Mouse (Mus musculus): ENCODE measurements at regions not wholly inside any gene's neighbourhood (a gene's known extent, or its start where the extent isn't known, plus 50 kb on each side); places are given as distances from the start of the nearest gene placed in this dataset.
A peak's percentile ranks its signal among the peaks of the same experiment; 100 is the strongest.

- 0 out of 2 replicates have a peak overlapping the region, but pooled peaks have one; percentile 54 for H3K4me2 ChIP-seq (replicated peaks; ENCODE audit: low read depth)
- H3K4me3 ChIP-seq (ENCODE audit: low read depth, low read length) = no peak overlapping the region
- H3K4me1 ChIP-seq (replicated peaks; ENCODE audit: control insufficient read depth, insufficient read depth, low read length) = 0 out of 2 replicates have a peak, but pooled peaks cover 13% of the 10 kb centered on the region
- ATAC-seq = no peak
- H3K9me3 ChIP-seq (ENCODE audit: control insufficient read depth) = no peaks in the 10 kb centered on the region
- no peak overlapping the region for H3K27ac ChIP-seq (ENCODE audit: low read depth, low read length)
- 40% methylated on average over 8 of the region's 8 CpGs for WGBS
- no peak overlapping the region for H3K9ac ChIP-seq (ENCODE audit: low read depth, low read length)
- H3K27me3 ChIP-seq (replicated peaks; ENCODE audit: control insufficient read depth, insufficient read depth, low read length) = no peaks in the 10 kb centered on the region
- H3K36me3 ChIP-seq (ENCODE audit: control insufficient read depth, insufficient read depth) = no peaks in the 10 kb centered on the region
- TF ChIP-seq CTCF (IDR thresholded peaks at IDR 0.05; ENCODE audit: low read depth) = no peak
Measured at GRCm38 (mm10) chr10:111574812-111575211, 68.7 kb downstream of the Phlda1 start.

DNA sequence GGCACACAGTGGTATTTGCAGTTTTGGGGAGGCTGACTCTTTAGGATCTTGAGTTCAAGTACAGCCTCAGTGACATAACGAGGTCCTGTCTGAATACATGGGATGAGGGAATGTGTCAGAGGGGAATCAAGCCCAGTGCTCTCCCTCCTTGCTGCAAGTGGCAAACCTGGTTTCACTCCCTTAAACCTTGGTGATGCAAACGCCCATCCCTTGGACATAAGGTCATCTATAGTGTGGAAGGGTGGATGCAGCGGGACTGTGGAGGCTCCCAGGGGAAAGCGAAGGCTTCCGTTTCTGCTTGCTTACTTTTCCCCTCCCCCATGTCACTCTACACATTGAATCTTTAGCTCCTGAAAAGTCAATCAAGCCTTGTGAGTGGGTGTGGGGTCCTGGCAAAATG, 69.2 kb downstream of the Phlda1 start:
- 45% methylated on average over 5 of the region's 5 CpGs for WGBS
- Histone ChIP-seq H3K9ac (ENCODE audit: low read depth, low read length) (no peak overlapping the region), H3K27ac (ENCODE audit: low read depth, low read length) (peak overlapping the region; percentile 84), H3K27me3 (replicated peaks; ENCODE audit: control insufficient read depth, insufficient read depth, low read length) (no peaks in the 10 kb centered on the region), H3K4me1 (replicated peaks; ENCODE audit: control insufficient read depth, insufficient read depth, low read length) (0 out of 2 replicates have a peak, but pooled peaks cover 14% of the 10 kb centered on the region), H3K36me3 (ENCODE audit: control insufficient read depth, insufficient read depth) (no peaks in the 10 kb centered on the region), H3K4me2 (replicated peaks; ENCODE audit: low read depth) (peak overlapping the region; percentile 54), H3K9me3 (ENCODE audit: control insufficient read depth) (no peaks in the 10 kb centered on the region), H3K4me3 (ENCODE audit: low read depth, low read length) (no peak overlapping the region)
- ATAC-seq = no peak
- TF ChIP-seq CTCF (IDR thresholded peaks at IDR 0.05; ENCODE audit: low read depth) = no peak

GRCm38 (mm10) chr10:111575926-111576325, 69.8 kb downstream of the Phlda1 start:
- H3K27me3 ChIP-seq (replicated peaks; ENCODE audit: control insufficient read depth, insufficient read depth, low read length) = no peaks in the 10 kb centered on the region
- no peaks in the 10 kb centered on the region for H3K36me3 ChIP-seq (ENCODE audit: control insufficient read depth, insufficient read depth)
- H3K9me3 ChIP-seq (ENCODE audit: control insufficient read depth) = no peaks in the 10 kb centered on the region
- H3K9ac ChIP-seq (ENCODE audit: low read depth, low read length) = no peak overlapping the region
- peak; percentile 95 for ATAC-seq
- H3K4me1 ChIP-seq (replicated peaks; ENCODE audit: control insufficient read depth, insufficient read depth, low read length) = 0 out of 2 replicates have a peak, but pooled peaks cover 16% of the 10 kb centered on the region
- 8% methylated on average over 5 of the region's 5 CpGs for WGBS
- no peak overlapping the region for H3K4me3 ChIP-seq (ENCODE audit: low read depth, low read length)
- no peak for TF ChIP-seq CTCF (IDR thresholded peaks at IDR 0.05; ENCODE audit: low read depth)
- H3K4me2 ChIP-seq (replicated peaks; ENCODE audit: low read depth) = peak overlapping the region; percentile 54
- peak overlapping the region; percentile 84 for H3K27ac ChIP-seq (ENCODE audit: low read depth, low read length)

DNA sequence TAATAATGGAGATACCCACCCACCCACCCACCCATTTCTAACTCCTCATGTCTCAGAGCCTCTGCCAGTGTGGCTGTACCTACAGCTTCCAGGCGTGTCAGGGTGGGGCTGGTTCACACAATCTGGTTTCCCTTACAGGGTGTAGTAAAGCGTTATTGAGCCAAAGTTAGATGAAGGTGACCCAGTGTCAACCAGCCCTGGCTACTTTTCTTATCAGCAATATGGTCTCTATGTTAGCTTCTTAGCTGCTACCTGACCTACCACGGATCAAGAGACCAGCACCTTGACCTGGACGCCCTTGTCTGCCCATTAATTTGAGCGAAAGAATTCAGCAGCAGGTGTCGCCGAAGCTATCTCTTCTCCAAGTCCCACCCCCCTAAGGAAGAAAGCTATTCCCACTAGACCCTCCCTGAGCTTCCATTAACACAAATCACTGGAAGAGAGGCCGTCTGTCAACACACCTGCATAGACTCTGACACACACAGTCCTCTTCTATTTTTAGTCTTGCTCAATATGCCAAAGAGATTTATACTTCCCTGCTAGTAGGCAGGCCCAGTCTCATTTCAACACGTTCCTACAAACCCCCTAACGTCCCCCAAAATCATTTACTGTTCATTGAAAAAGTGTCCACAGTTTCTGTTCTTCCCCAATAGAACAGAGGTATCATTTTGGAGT, 70.4 kb downstream of the Phlda1 start:
- peak; percentile 87 for ATAC-seq
- 35% methylated on average over 10 of the region's 10 CpGs for WGBS

DNA sequence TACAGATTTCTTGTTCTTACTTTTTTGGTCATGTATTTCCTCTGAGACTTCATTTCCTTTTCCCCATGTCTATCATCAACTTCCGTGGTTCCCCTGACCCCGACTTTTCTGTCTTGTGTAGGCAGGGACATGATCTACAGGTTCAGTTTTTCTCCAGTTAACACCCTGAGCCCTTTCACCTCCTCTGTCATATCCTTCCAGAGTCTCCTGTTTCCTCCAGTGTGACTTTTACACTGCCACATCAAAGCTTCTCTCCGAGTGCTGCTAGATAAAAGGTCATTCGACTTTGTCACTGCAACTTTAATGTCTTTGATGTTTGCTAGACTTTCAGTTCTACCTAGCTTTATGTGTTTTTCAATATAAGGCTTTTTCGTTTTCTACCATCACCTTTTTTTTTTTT, 72.5 kb downstream of the Phlda1 start:
- H3K9me3 ChIP-seq (ENCODE audit: control insufficient read depth) = no peaks in the 10 kb centered on the region
- no peak for TF ChIP-seq CTCF (IDR thresholded peaks at IDR 0.05; ENCODE audit: low read depth)
- WGBS = 23% methylated on average over 5 of the region's 5 CpGs
- peak; percentile 40 for ATAC-seq
- no peak overlapping the region for H3K9ac ChIP-seq (ENCODE audit: low read depth, low read length)
- H3K27me3 ChIP-seq (replicated peaks; ENCODE audit: control insufficient read depth, insufficient read depth, low read length) = no peaks in the 10 kb centered on the region
- no peaks in the 10 kb centered on the region for H3K36me3 ChIP-seq (ENCODE audit: control insufficient read depth, insufficient read depth)
- no peak overlapping the region; the same call in 1 of the 2 replicates for H3K27ac ChIP-seq (ENCODE audit: low read depth, low read length)
- H3K4me3 ChIP-seq (ENCODE audit: low read depth, low read length) = no peak overlapping the region
- H3K4me2 ChIP-seq (replicated peaks; ENCODE audit: low read depth) = no peak overlapping the region
- 0 out of 2 replicates have a peak, but pooled peaks cover 16% of the 10 kb centered on the region for H3K4me1 ChIP-seq (replicated peaks; ENCODE audit: control insufficient read depth, insufficient read depth, low read length)

More for the DNA sequence above, 70.4 kb downstream of the Phlda1 start:
- 0 out of 2 replicates have a peak, but pooled peaks cover 16% of the 10 kb centered on the region for H3K4me1 ChIP-seq (replicated peaks; ENCODE audit: control insufficient read depth, insufficient read depth, low read length)
- no peak for TF ChIP-seq CTCF (IDR thresholded peaks at IDR 0.05; ENCODE audit: low read depth)
- H3K4me2 ChIP-seq (replicated peaks; ENCODE audit: low read depth) = peak overlapping the region; percentile 30
- no peaks in the 10 kb centered on the region for H3K27me3 ChIP-seq (replicated peaks; ENCODE audit: control insufficient read depth, insufficient read depth, low read length)
- H3K9me3 ChIP-seq (ENCODE audit: control insufficient read depth) = no peaks in the 10 kb centered on the region
- H3K27ac ChIP-seq (ENCODE audit: low read depth, low read length) = peak overlapping the region; percentile 84
- H3K9ac ChIP-seq (ENCODE audit: low read depth, low read length) = no peak overlapping the region
- H3K36me3 ChIP-seq (ENCODE audit: control insufficient read depth, insufficient read depth) = no peaks in the 10 kb centered on the region
- no peak overlapping the region for H3K4me3 ChIP-seq (ENCODE audit: low read depth, low read length)

DNA sequence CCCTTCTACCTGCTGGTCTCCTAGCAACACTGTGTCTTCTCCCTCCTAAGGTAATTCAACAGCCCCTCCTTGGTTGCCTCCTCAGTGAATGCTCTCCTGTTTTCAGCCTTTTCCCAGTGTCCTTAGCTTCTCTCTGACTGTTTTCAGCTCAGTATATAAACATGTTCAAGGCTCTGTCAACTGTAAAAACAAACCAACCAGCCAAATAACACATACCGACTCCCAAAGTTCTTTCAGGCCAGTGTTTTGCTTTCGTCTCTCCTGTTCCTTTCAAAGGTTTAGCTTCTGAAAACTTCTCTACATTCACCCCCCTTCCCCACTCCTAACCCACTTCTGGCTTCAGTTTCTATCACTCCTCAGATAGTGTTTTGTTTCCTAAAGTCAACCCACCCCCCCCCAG, 73.4 kb downstream of the Phlda1 start:
- Histone ChIP-seq H3K27ac (ENCODE audit: low read depth, low read length) (no peak overlapping the region), H3K9me3 (ENCODE audit: control insufficient read depth) (no peaks in the 10 kb centered on the region), H3K4me1 (replicated peaks; ENCODE audit: control insufficient read depth, insufficient read depth, low read length) (0 out of 2 replicates have a peak, but pooled peaks cover 13% of the 10 kb centered on the region), H3K4me2 (replicated peaks; ENCODE audit: low read depth) (no peak overlapping the region), H3K4me3 (ENCODE audit: low read depth, low read length) (no peak overlapping the region), H3K27me3 (replicated peaks; ENCODE audit: control insufficient read depth, insufficient read depth, low read length) (no peaks in the 10 kb centered on the region), H3K9ac (ENCODE audit: low read depth, low read length) (no peak overlapping the region), H3K36me3 (ENCODE audit: control insufficient read depth, insufficient read depth) (no peaks in the 10 kb centered on the region)
- TF ChIP-seq CTCF (IDR thresholded peaks at IDR 0.05; ENCODE audit: low read depth) = no peak
- ATAC-seq = no peak
- WGBS = 68% methylated on average over 2 of the region's 2 CpGs
